Mouse (Mus musculus): ENCODE data around the gene Dppa4. TPM values are rescaled to one million over a fixed set of nuclear protein-coding genes. Genes with fewer than 3 reads are reported as not detected.

Dppa4 gene
- polyA plus RNA-seq, 1 experiment from 2014 or later, result not detected

- Histone ChIP-seq H3K4me1 (replicated peaks) (no peaks in the 10 kb centered on the region), H3K4me2 (no peak overlapping the region), H3K36me3 (no peaks in the 10 kb centered on the region), H3K27ac (replicated peaks) (no peak overlapping the region), H3K27me3 (no peaks in the 10 kb centered on the region), H3K4me3 (no peak overlapping the region), H3K9ac (no peak overlapping the region), H3K9me3 (no peaks in the 10 kb centered on the region)
- no peak for ATAC-seq (ENCODE audit: low FRiP score, low read depth)
- 73% methylated on average over 3 of the region's 3 CpGs for WGBS
Observed at GRCm38 (mm10) chr16:48331822-48332221, 48.3 kb downstream of the Dppa4 start.

- H3K4me3 ChIP-seq, result no peak overlapping the region
- H3K36me3 ChIP-seq, result no peaks in the 10 kb centered on the region
- no peak for ATAC-seq (ENCODE audit: low FRiP score, low read depth)
- H3K9me3 ChIP-seq, result no peaks in the 10 kb centered on the region
- H3K4me2 ChIP-seq, result no peak overlapping the region
- WGBS, result 89% methylated on average over 4 of the region's 4 CpGs
- no peak overlapping the region for H3K27ac ChIP-seq (replicated peaks)
- H3K27me3 ChIP-seq, result no peaks in the 10 kb centered on the region
- no peak overlapping the region for H3K9ac ChIP-seq
- no peaks in the 10 kb centered on the region for H3K4me1 ChIP-seq (replicated peaks)
Observed at GRCm38 (mm10) chr16:48335326-48335725, 51.8 kb downstream of the Dppa4 start.

Other genes with a start within 250 kb of the Dppa4 start
- 0.08 TPM in 1 of 2 replicates, not detected in the other for gene Dppa2, start 20.2 kb downstream of the Dppa4 start, polyA plus RNA-seq (2015; fragmentation: Nextera tagmentation; extraction: Ambion mirVana)
- not detected in 2 replicates for gene Gm5485, start 128.7 kb downstream of the Dppa4 start, polyA plus RNA-seq (2015; fragmentation: Nextera tagmentation; extraction: Ambion mirVana)
- 0.16 and 0.20 TPM in 2 replicates for gene Morc1, start 147.5 kb downstream of the Dppa4 start, polyA plus RNA-seq (2015; fragmentation: Nextera tagmentation; extraction: Ambion mirVana)

All from hindbrain, embryonic 15.5 days (tissue).